ENCODE assay signal across 9 mouse cellular contexts in the genomic region with DNA sequence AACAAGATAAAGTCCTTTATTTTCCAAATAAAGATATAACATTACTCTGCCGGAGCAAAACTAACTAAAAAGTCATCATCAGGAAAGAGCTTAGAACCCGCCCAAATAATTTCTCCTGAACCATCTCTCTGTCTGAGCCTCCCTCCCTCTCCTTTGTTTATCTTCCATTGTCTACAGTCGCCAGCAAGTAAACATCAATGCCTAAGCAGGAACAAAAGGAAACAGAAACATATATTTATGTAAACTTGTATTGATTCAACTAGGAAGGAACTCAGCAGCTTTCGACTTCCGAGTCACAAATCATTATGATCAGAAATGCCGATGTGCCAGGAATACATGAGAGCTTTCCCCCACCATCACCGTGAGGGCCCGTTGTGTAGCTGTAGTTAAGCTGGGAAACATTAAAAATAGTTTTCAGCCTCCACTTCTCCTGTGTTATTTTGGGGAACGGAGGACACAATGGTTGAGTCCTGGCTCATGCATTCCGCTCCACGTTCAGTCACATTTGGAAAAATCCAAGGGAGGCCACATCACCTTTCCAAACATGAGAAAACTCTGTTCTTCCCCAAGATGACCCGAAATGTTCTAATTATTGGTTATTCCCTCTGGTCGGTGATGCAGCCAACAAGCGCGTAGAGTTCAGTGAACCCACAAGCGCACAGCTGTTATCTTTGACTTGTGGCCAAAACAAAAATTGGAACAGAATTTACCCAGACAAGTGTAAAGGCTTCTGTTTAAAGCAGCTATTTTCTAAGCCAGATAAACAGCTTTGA.
DNase-seq lines count a peak whose midpoint lies in the region; ATAC-seq lines count a peak whose summit lies in the region.
"Had no signal": no experiment of that assay in that cellular context is flagged by ENCODE, and none has a peak within 500 bp of the region (broad histone marks: within the 10 kb centered on the region; RNA-seq: fewer than 3 reads in every experiment).

No protein-coding gene starts in this region.

- H3K9ac ChIP-seq in neural tube, embryonic 15.5 days (replicated peaks) = no peak overlapping the region
- H3K9ac ChIP-seq: liver, embryonic 13.5 days had no signal

- peak; percentile 15 for DNase-seq in adrenal gland, postnatal 10 days
- DNase-seq in adrenal gland, postnatal 25 days = no peak
- DNase-seq in right cerebral cortex, postnatal 10 days (ENCODE audit: low spot score in 2 of 2) = peak; percentile 43 to 56
- no peak for DNase-seq in right cerebral cortex, postnatal 36 days (ENCODE audit: low spot score in 2 of 2)
- peak; percentile 50 to 51 for DNase-seq in layer of hippocampus, adult 8-10 months (ENCODE audit: low spot score in 2 of 2)
- DNase-seq in spleen, postnatal 4 days (ENCODE audit: low spot score in 2 of 2) = no peak
- DNase-seq: liver, embryonic 13.5 days had no signal

- H3K27me3 ChIP-seq in neural tube, embryonic 15.5 days (replicated peaks) = no peaks in the 10 kb centered on the region
- H3K27me3 ChIP-seq: liver, embryonic 13.5 days had no signal

- WGBS in neural tube, embryonic 15.5 days = 77% methylated on average over 16 of the region's 16 CpGs

- H3K4me1 ChIP-seq in neural tube, embryonic 15.5 days = peaks cover 23% of the 10 kb centered on the region
- H3K4me1 ChIP-seq: liver, embryonic 13.5 days had no signal

- H3K4me2 ChIP-seq in neural tube, embryonic 15.5 days = no peak overlapping the region
- H3K4me2 ChIP-seq: liver, embryonic 13.5 days had no signal

- H3K4me3 ChIP-seq in neural tube, embryonic 15.5 days (replicated peaks) = no peak overlapping the region
- H3K4me3 ChIP-seq: liver, embryonic 13.5 days had no signal

- no peaks in the 10 kb centered on the region for H3K36me3 ChIP-seq in neural tube, embryonic 15.5 days
- H3K36me3 ChIP-seq: liver, embryonic 13.5 days had no signal

- no peaks in the 10 kb centered on the region for H3K9me3 ChIP-seq in neural tube, embryonic 15.5 days (replicated peaks)
- H3K9me3 ChIP-seq: liver, embryonic 13.5 days had no signal

- ATAC-seq in neural tube, embryonic 15.5 days (ENCODE audit: low FRiP score) = no peak
- no peak for ATAC-seq in monocyte, adult 5-6 weeks (replicated peaks; ENCODE audit: insufficient number of reproducible peaks, low FRiP score, low TSS enrichment, poor library complexity, severe bottlenecking)

- H3K27ac ChIP-seq in neural tube, embryonic 15.5 days (replicated peaks) = peak overlapping the region; percentile 69; the same call in 1 of the 2 replicates
- H3K27ac ChIP-seq: liver, embryonic 13.5 days had no signal

Comparison
In these comparisons a context has a peak if more than half of its experiments do, and no peak if none do; other contexts are left out.
1. DNase-seq: peak in adrenal gland, postnatal 10 days (single experiment), right cerebral cortex, postnatal 10 days (2 of 2) and layer of hippocampus, adult 8-10 months (2 of 2); none in adrenal gland, postnatal 25 days (single experiment), right cerebral cortex, postnatal 36 days (0 of 2) and spleen, postnatal 4 days (0 of 2).